Mouse (Mus musculus) activated CD4-positive, CD25-positive, alpha-beta regulatory T cell, adult 4 months (primary cell): ENCODE measurements around the gene Dhx33. TPM values are rescaled to one million over a fixed set of nuclear protein-coding genes. Genes with fewer than 3 reads are reported as not detected.

Experiments used
- ATAC-seq: one replicate; pipeline ENCODE4 v1.8.0; 2017
- polyA plus RNA-seq, 2 experiments: library from polyadenylated mRNA; unstranded; fragments of 100-300 nt; shearing (Covaris generic); gene quantifications; one replicate each; pipeline ENCODE4 v1.2.1; 2017

Gene Dhx33
- polyA plus RNA-seq, 2 experiments from 2014 or later, result 5.2 to 5.7 TPM

GRCm38 (mm10) chr11:70980751-70981510 lies 23.3 kb downstream of the Dhx33 start:
- no peak for ATAC-seq

- no peak for ATAC-seq
Measured at GRCm38 (mm10) chr11:70980232-70980631, 24.0 kb downstream of the Dhx33 start.

GRCm38 (mm10) chr11:70977293-70977692 lies 26.9 kb downstream of the Dhx33 start:
- ATAC-seq, result no peak

GRCm38 (mm10) chr11:70975193-70975592 lies 29.0 kb downstream of the Dhx33 start:
- ATAC-seq, result no peak

- no peak for ATAC-seq
Measured at GRCm38 (mm10) chr11:70973947-70974346, 30.3 kb downstream of the Dhx33 start.

- ATAC-seq, result no peak
Measured at GRCm38 (mm10) chr11:70972586-70972985, 31.7 kb downstream of the Dhx33 start.

- peak; percentile 14 for ATAC-seq
Measured at GRCm38 (mm10) chr11:70970560-70971540, 33.4 kb downstream of the Dhx33 start.

- ATAC-seq, result peak; percentile 98
Measured at GRCm38 (mm10) chr11:70969821-70970559, 34.2 kb downstream of the Dhx33 start, which contains the start of the genes Nup88 and Rpain. Gene Nup88, minus strand, starts transcription at chr11:70969973. Gene Rpain, plus strand, starts transcription at chr11:70970213.

GRCm38 (mm10) chr11:70969271-70969794 lies 34.9 kb downstream of the Dhx33 start:
- ATAC-seq, result no peak

- no peak for ATAC-seq
Measured at GRCm38 (mm10) chr11:70964222-70964907, 39.9 kb downstream of the Dhx33 start.

GRCm38 (mm10) chr11:70960786-70961554 lies 43.3 kb downstream of the Dhx33 start:
- ATAC-seq, result no peak

GRCm38 (mm10) chr11:70954711-70955110 lies 49.5 kb downstream of the Dhx33 start:
- no peak for ATAC-seq

GRCm38 (mm10) chr11:70944935-70945817 lies 59.1 kb downstream of the Dhx33 start:
- ATAC-seq, result no peak

- no peak for ATAC-seq
Measured at GRCm38 (mm10) chr11:70943651-70944050, 60.6 kb downstream of the Dhx33 start.

- no peak for ATAC-seq
Measured at GRCm38 (mm10) chr11:70942596-70942995, 61.6 kb downstream of the Dhx33 start.

- ATAC-seq, result no peak
Measured at GRCm38 (mm10) chr11:70935316-70935715, 68.9 kb downstream of the Dhx33 start.
